Mouse (Mus musculus) kidney, embryonic 16.5 days (tissue): Measurements from ENCODE around the gene AA467197. TPM values are rescaled to one million over a fixed set of nuclear protein-coding genes. Genes with fewer than 3 reads are reported as not detected.

Source experiments
- ATAC-seq: fragments of 200-750 bp; cut with Nextera tagmentation; 2 replicates; pipeline ENCODE4 v1.8.0; 2017; ENCODE audit warnings: moderate TSS enrichment; ENCODE audit not compliant: low FRiP score, low TSS enrichment
- H3K27ac ChIP-seq: fragments of 300-500 bp; sonication (generic); 2 replicates; pipeline ENCODE4 v1.5.1; 2014; ENCODE audit warnings: low read length
- H3K27me3 ChIP-seq: fragments of 300-500 bp; sonication (generic); 2 replicates; pipeline ENCODE4 v1.6.1; 2014; ENCODE audit warnings: low read length, control low read depth, mixed read lengths; ENCODE audit not compliant: insufficient read depth
- H3K36me3 ChIP-seq: fragments of 300-500 bp; sonication (generic); 2 replicates; pipeline ENCODE4 v1.6.1; 2014; ENCODE audit warnings: low read length, control low read depth, mixed read lengths; ENCODE audit not compliant: insufficient read depth
- H3K4me1 ChIP-seq: fragments of 300-500 bp; sonication (generic); 2 replicates; pipeline ENCODE4 v1.6.1; 2014; ENCODE audit warnings: low read length, control low read depth, mixed read lengths; ENCODE audit not compliant: insufficient read depth
- H3K4me2 ChIP-seq: fragments of 300-500 bp; sonication (generic); replicated peaks from 2 replicates; pipeline ENCODE4 v1.6.1; 2014; ENCODE audit warnings: low read depth, low read length
- H3K4me3 ChIP-seq: fragments of 300-500 bp; sonication (generic); 2 replicates; pipeline ENCODE4 v1.5.1; 2014; ENCODE audit warnings: mild to moderate bottlenecking, low read length
- H3K9ac ChIP-seq: fragments of 300-500 bp; sonication (generic); replicated peaks from 2 replicates; pipeline ENCODE4 v1.6.1; 2014; ENCODE audit warnings: low read length
- H3K9me3 ChIP-seq: fragments of 300-500 bp; sonication (generic); 2 replicates; pipeline ENCODE4 v1.6.1; 2016; ENCODE audit warnings: low read length, control low read depth
- WGBS: fragments of 180-500 bp; shearing (Covaris S2); extraction: QIAGEN DNeasy Blood & Tissue Kit; methylation state at CpG from one replicate; pipeline ENCODE4 v1.1.7; 2014; 5-methylcytosine and 5-hydroxymethylcytosine counted together
- polyA plus RNA-seq: library from polyadenylated mRNA; unstranded; fragments of >200 nt; fragmentation: Nextera tagmentation; extraction: Ambion mirVana; gene quantifications from 2 replicates; pipeline ENCODE4 v1.2.1, GENCODE M21; 2015

AA467197 gene
- polyA plus RNA-seq, 1 experiment from 2014 or later, result not detected

DNA sequence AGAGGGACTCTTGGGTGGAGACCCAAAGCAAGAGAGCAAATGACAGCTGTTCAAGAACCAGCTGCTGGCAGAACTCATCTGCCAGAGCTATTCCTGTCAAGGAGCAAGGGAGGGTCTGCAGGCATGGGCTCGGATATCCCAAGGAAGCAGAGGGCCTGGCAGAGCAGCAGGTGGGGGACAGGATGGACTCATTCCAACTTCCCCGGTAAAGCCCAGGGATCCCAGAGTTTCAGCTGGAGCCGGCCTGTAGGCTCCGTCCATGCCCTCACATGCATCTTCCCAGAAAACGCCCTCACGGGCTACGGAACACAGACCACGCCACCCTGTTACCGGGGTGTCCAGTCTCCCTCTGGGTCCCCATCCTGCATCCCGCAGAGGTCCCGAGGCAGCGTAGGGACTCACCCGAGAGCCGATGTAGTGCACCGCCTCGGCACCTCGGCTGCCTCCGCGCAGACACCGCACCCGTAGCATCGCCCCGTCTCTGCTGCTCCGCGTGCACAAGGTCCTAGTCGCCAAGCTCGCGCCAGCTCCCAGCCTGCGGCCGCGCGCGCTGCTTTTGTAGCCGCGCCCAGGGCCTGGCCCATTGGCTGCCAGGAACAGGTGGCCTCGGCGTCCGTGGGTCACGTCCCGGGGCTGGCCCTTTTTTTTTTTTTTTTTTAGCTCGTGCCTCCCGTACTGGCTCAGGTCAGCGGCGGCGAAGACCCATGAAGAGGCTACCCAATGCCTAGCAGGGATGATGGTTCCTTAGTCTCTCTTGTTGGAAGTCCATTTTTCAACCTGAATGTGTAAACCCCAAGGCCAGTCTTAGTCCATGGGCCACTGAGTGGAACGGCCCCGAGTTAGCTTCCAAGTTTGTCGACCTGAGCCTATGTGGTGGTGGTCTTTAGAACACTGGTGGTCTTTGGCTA, 25.8 kb upstream of the AA467197 start, which contains the start of gene Gatm:
Gatm (minus strand) TSS at position 558 of the 908 bp plus-strand sequence.
- Histone ChIP-seq H3K9ac (peak within 1 kb of the TSS; percentile 64), H3K27me3 (peaks cover 10% of the 10 kb centered on the region; the same call in 1 of the 2 replicates), H3K4me1 (no peaks in the 10 kb centered on the region), H3K36me3 (no peaks in the 10 kb centered on the region), H3K4me2 (peak within 1 kb of the TSS; percentile 86), H3K4me3 (peak within 1 kb of the TSS; percentile 59), H3K9me3 (no peaks in the 10 kb centered on the region), H3K27ac (no peak within 1 kb of the TSS)
- 2% methylated on average over 48 of the region's 48 CpGs for WGBS
- peak; percentile 95 for ATAC-seq

DNA sequence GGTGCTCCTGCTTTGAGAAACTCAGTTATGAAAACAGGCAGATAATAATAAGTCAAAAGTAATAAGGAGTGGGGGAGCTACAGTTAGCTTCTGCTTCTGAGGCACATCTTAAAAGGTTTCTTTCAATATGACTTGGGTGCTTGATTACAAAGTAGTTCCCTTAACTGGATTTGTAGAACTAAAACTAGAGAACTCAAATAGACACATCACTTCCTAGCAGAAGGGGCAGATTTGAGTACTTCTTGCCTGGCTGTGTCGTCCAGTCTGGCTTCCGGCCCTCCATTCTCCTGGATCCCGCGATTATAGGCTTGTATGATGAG, 25.2 kb upstream of the AA467197 start:
- WGBS, result 86% methylated on average over 4 of the region's 4 CpGs
- Histone ChIP-seq H3K9ac (no peak overlapping the region), H3K4me1 (no peaks in the 10 kb centered on the region), H3K36me3 (no peaks in the 10 kb centered on the region), H3K27me3 (peaks cover 10% of the 10 kb centered on the region; the same call in 1 of the 2 replicates), H3K4me3 (peak overlapping the region; percentile 59), H3K9me3 (no peaks in the 10 kb centered on the region), H3K4me2 (peak overlapping the region; percentile 86), H3K27ac (no peak overlapping the region)
- no peak for ATAC-seq

DNA sequence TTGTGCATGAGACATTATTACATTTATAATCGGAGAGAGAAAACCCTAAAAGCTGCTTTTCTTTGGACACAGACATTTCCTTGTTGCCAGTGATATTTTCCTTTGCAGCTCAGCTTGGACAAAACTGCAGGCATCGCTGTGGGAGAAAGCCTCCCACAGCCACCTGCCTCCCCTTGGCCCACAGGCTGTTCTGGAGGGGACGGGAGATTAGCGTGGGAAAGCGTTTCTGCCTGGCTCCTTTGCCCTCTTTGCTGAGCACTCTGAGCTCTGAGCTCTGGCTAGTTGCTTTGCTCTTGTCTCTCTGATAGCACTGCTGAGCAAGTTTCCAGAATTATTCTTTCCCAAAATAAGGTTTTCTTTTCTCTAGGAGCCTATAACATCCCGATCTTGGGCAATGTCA, 20.5 kb upstream of the AA467197 start:
- 74% methylated on average over 6 of the region's 6 CpGs for WGBS
- Histone ChIP-seq H3K4me2 (no peak overlapping the region), H3K4me1 (no peaks in the 10 kb centered on the region), H3K9ac (no peak overlapping the region), H3K9me3 (no peaks in the 10 kb centered on the region), H3K36me3 (no peaks in the 10 kb centered on the region), H3K4me3 (no peak overlapping the region), H3K27ac (no peak overlapping the region), H3K27me3 (peaks cover 5% of the 10 kb centered on the region; the same call in 1 of the 2 replicates)
- ATAC-seq, result no peak

DNA sequence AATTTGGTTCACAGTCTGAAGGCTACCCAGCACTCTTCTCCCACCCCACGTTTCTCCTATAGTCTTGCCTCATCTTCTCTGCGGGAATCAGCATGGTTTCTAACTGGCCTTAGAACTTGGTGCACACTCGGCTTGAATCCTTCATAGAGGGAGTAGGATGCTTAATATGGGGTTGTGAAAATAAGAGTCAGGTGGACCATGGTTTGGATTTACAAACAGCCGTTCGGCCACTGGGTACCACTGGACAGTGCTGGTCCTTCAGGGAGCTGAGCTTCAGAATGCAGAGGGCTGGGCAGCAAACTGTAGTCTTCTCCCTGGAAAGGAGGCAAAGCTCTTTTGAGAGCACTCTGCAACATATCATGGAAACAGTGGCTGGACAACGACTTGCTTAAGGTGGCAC, 19.0 kb upstream of the AA467197 start:
- H3K4me2 ChIP-seq, result no peak overlapping the region
- no peaks in the 10 kb centered on the region for H3K9me3 ChIP-seq
- no peaks in the 10 kb centered on the region for H3K36me3 ChIP-seq
- no peak for ATAC-seq
- no peak overlapping the region for H3K4me3 ChIP-seq
- no peaks in the 10 kb centered on the region for H3K27me3 ChIP-seq
- H3K4me1 ChIP-seq, result no peaks in the 10 kb centered on the region
- H3K9ac ChIP-seq, result no peak overlapping the region
- H3K27ac ChIP-seq, result no peak overlapping the region
- WGBS, result 83% methylated on average over 6 of the region's 6 CpGs

DNA sequence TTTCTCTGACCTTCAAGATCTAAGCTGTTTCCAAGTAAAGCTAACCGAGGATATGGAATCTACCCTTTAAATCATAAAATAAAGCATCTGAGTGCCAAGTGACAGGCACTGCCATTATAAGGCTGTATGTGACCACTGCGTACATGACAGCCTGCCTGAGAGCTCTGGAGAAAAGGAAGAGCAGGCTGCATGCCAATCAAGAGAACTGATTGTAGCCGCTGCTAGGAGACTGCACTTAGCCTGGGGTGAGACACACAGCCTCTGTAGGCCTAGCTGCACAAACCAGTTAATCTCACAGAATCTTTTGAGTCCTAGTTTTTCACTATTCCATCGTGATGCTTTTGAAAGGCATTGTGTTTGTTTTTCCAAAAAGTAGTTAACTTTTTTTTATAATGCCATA, 18.1 kb upstream of the AA467197 start:
- no peaks in the 10 kb centered on the region for H3K27me3 ChIP-seq
- 76% methylated on average over 4 of the region's 4 CpGs for WGBS
- no peak for ATAC-seq

DNA sequence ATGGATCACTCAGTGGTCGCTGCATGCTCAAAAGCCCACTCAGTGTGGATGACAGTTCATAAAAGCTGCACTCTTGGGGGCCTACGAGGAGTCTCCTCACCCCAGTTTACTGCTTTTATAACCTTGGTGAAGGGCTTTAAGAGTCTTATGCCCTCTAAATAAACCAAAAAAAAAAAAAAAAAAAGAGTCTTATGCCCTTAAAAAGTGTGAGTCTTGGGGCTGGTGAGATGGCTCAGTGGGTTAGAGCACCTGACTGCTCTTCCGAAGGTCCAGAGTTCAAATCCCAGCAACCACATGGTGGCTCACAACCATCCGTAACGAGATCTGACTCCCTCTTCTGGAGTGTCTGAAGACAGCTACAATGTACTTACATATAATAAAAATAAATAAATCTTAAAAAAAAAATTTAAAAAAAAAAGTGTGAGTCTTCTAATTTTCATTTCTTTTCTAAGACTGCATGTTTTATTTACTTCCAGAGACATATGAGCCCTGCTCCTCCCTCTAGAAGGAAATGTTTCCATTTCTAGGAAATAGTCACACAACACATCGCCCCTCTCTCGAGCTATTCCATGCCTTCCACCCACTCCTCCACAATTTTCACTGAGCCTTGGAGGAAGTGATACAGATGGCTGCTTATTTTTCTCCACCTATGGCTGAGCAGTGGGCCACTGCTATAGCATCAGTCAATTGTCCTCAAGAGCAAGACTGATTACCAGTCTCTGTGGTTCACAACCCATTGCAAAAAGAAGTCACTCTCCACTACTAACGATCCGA, 15.3 kb upstream of the AA467197 start:
- no peaks in the 10 kb centered on the region for H3K27me3 ChIP-seq
- ATAC-seq, result no peak
- no peak overlapping the region for H3K4me3 ChIP-seq
- no peak overlapping the region for H3K9ac ChIP-seq
- no peaks in the 10 kb centered on the region for H3K36me3 ChIP-seq
- no peak overlapping the region for H3K27ac ChIP-seq
- H3K4me2 ChIP-seq, result no peak overlapping the region
- 69% methylated on average over 9 of the region's 9 CpGs for WGBS
- no peaks in the 10 kb centered on the region for H3K9me3 ChIP-seq
- no peaks in the 10 kb centered on the region for H3K4me1 ChIP-seq

More for the DNA sequence above, 18.1 kb upstream of the AA467197 start:
- no peak overlapping the region for H3K9ac ChIP-seq
- no peaks in the 10 kb centered on the region for H3K9me3 ChIP-seq
- no peaks in the 10 kb centered on the region for H3K36me3 ChIP-seq
- H3K4me2 ChIP-seq, result no peak overlapping the region
- no peaks in the 10 kb centered on the region for H3K4me1 ChIP-seq
- H3K27ac ChIP-seq, result no peak overlapping the region
- no peak overlapping the region for H3K4me3 ChIP-seq

DNA sequence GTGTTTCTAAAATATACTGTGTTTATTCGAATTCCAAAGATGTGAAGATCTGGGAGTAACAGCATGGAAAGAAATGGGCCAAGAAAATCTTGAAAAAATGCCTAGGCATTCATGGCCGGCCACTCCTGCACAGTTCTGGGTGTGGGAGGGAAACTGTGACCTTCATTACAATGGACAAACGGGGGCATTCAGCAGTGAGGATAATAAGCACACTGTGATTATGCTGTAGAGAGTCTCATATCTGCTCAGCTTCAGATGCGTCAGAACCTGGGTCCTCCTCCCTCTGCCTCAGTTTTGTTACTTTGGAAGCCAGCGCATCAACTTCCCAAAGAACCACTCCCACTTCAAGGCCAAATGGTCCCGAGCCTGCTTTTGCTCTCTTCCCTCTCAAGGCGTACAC, 10.9 kb upstream of the AA467197 start:
- Histone ChIP-seq H3K36me3 (no peaks in the 10 kb centered on the region), H3K9me3 (no peaks in the 10 kb centered on the region), H3K27ac (no peak overlapping the region), H3K4me2 (no peak overlapping the region), H3K27me3 (peaks cover 3% of the 10 kb centered on the region; the same call in 1 of the 2 replicates), H3K4me1 (peaks cover 4% of the 10 kb centered on the region), H3K9ac (no peak overlapping the region), H3K4me3 (no peak overlapping the region)
- 36% methylated on average over 7 of the region's 7 CpGs for whole genome bisulfite sequencing
- no peak for ATAC-seq

DNA sequence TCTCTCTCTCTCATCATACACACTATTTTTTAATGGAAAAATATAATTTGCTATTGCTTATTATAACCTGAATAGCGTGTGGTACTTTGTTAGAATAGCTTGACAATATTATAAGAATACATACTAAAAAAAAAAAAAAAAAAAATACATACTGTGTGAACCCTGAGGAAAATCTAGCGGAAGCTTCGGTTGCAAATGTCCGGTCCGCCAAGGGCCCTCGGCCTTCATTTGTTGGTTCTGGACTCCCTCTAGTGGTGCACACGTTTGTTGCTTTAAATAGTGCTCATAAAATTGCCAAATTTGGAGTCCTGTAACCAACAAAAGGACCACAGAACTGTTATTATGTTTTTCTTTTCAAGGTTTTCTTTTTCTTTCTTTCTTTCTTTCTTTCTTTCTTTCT, 7.8 kb upstream of the AA467197 start:
- WGBS, result under 1% methylated on average over 7 of the region's 7 CpGs
- Histone ChIP-seq H3K4me2 (no peak overlapping the region), H3K9ac (no peak overlapping the region), H3K4me1 (peaks cover 13% of the 10 kb centered on the region), H3K9me3 (no peaks in the 10 kb centered on the region), H3K4me3 (no peak overlapping the region), H3K27me3 (peaks cover 3% of the 10 kb centered on the region; the same call in 1 of the 2 replicates), H3K27ac (no peak overlapping the region), H3K36me3 (peaks cover 10% of the 10 kb centered on the region)
- no peak for ATAC-seq

DNA sequence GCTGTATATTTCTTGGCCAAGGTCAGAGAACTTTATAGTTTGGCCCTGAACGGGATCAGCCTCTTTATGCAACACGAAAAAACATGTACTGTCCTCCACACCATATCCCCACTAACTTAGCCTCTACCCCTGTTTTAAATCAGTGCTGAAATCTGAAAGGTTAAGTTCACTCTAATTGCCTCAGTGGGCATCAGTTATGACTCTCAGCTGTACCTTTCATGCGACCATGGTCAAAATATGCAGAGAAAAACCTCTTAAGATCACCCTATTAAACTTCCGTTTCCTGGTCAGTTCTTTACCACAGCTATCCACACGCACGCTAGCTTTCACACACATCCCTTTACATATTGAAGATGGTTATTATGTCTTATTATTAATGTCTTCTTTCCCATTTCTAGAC, 6.9 kb upstream of the AA467197 start:
- Histone ChIP-seq H3K9ac (no peak overlapping the region), H3K27ac (no peak overlapping the region), H3K4me2 (peak overlapping the region; percentile 94), H3K36me3 (peaks cover 12% of the 10 kb centered on the region), H3K4me3 (peak overlapping the region; percentile 95; the same call in 1 of the 2 replicates), H3K9me3 (no peaks in the 10 kb centered on the region), H3K4me1 (peaks cover 13% of the 10 kb centered on the region), H3K27me3 (peaks cover 3% of the 10 kb centered on the region; the same call in 1 of the 2 replicates)
- ATAC-seq, result no peak
- WGBS, result 64% methylated on average over 6 of the region's 6 CpGs
